Mouse (Mus musculus) heart, embryonic 14.5 days (tissue): ENCODE data around the gene Tmem60. TPM values are rescaled to one million over a fixed set of nuclear protein-coding genes. Genes with fewer than 3 reads are reported as not detected.

ENCODE experiments used
- ATAC-seq: fragments of 200-750 bp; cut with Nextera tagmentation; 2 replicates; pipeline ENCODE4 v1.8.0; 2017; ENCODE audit warnings: low read depth, moderate TSS enrichment; ENCODE audit not compliant: insufficient number of reproducible peaks, insufficient read depth, low FRiP score
- H3K27ac ChIP-seq, 2 experiments: fragments of 200-500 bp in 1 of 2; fragments of 300-500 bp in 1 of 2; sonication (generic) in 1 of 2; replicated peaks in 1 of 2; 2 replicates each; pipeline ENCODE4 v1.5.1; 2012 to 2014; ENCODE audit warnings: low read depth in 2 of 2, low read length in 2 of 2, control low read depth in 1 of 2, mild to moderate bottlenecking in 1 of 2, mixed read lengths in 1 of 2; ENCODE audit not compliant: control insufficient read depth in 1 of 2, insufficient read depth in 1 of 2
- H3K27me3 ChIP-seq: fragments of 300-500 bp; sonication (generic); 2 replicates; pipeline ENCODE4 v1.6.1; 2014; ENCODE audit warnings: mild to moderate bottlenecking, low read length, control low read depth; ENCODE audit not compliant: control insufficient read depth, insufficient read depth
- H3K36me3 ChIP-seq: fragments of 300-500 bp; sonication (generic); 2 replicates; pipeline ENCODE4 v1.6.1; 2014; ENCODE audit warnings: mild to moderate bottlenecking, control low read depth, low read length, mixed read lengths; ENCODE audit not compliant: control insufficient read depth, insufficient read depth
- H3K4me1 ChIP-seq, 2 experiments: fragments of 200-500 bp in 1 of 2; fragments of 300-500 bp in 1 of 2; sonication (generic) in 1 of 2; 2 replicates each; pipeline ENCODE4 v1.6.1; 2012 to 2014; ENCODE audit warnings: low read length in 2 of 2, control low read depth in 1 of 2, mixed read lengths in 1 of 2; ENCODE audit not compliant: control insufficient read depth in 2 of 2, insufficient read depth in 2 of 2
- H3K4me2 ChIP-seq: fragments of 300-500 bp; sonication (generic); 2 replicates; pipeline ENCODE4 v1.6.1; 2014; ENCODE audit warnings: mild to moderate bottlenecking, low read length
- H3K4me3 ChIP-seq, 2 experiments: fragments of 200-500 bp in 1 of 2; fragments of 300-500 bp in 1 of 2; sonication (generic) in 1 of 2; 2 replicates each; pipeline ENCODE4 v1.5.1; 2012 to 2014; ENCODE audit warnings: low read length in 2 of 2, mild to moderate bottlenecking in 2 of 2, control low read depth in 1 of 2, low read depth in 1 of 2, moderate library complexity in 1 of 2; ENCODE audit not compliant: control insufficient read depth in 1 of 2, insufficient read depth in 1 of 2
- H3K9ac ChIP-seq: fragments of 300-500 bp; sonication (generic); 2 replicates; pipeline ENCODE4 v1.6.1; 2014; ENCODE audit warnings: mild to moderate bottlenecking, low read length
- H3K9me3 ChIP-seq: fragments of 300-500 bp; sonication (generic); 2 replicates; pipeline ENCODE4 v1.6.1; 2016; ENCODE audit warnings: low read length, control low read depth; ENCODE audit not compliant: control insufficient read depth
- WGBS: fragments of 180-500 bp; shearing (Covaris S2); extraction: QIAGEN DNeasy Blood & Tissue Kit; methylation state at CpG from one replicate; pipeline ENCODE4 v1.1.7; 2014; 5-methylcytosine and 5-hydroxymethylcytosine counted together
- polyA plus RNA-seq: library from polyadenylated mRNA; unstranded; fragments of >200 nt; fragmentation: Nextera tagmentation; extraction: Ambion mirVana; gene quantifications from 2 replicates; pipeline ENCODE4 v1.2.1, GENCODE M21; 2014

Tmem60 gene
- polyA plus RNA-seq, 1 experiment from 2014 or later: 53.3 TPM

DNA sequence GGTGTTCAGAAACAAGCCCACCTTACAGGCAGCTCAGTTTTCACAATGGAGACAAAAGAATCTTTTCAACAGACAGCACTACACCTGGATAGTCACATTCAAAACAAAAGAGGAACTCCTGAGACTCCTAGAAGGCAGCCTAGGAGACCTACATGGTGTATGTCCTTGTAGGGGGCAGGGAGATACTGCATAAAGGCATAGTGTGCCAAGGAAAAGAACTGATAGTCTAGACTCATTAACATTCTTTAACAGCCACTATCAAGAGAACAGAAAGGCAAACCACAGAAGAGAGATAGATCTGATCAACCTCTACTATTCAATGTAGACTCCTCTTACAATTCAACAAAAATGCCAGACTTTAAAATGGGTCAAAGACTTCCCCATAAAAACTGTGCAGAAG lies 48.4 kb downstream of the Tmem60 start:
- H3K27ac ChIP-seq: peak overlapping the region; percentile 64 to 72; a peak in 3 of 4 replicates

DNA sequence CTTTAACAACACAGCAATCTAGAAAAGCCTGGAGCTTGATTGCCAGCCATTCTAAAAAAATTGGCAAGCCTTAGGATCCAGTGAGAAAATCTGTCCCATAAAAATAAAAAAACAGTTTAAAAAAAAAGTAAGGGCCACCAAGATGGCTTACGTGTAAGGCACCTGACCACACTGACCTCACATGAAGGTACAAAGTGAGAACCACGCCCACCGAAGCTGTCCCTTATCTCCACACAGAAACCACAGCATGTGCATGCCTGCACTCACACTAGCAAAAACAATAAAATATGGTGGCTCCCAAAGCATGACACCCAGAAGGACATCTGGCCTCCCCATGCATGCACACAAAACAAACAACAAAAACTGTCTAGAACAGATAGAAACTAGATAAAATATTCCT lies 49.3 kb downstream of the Tmem60 start:
- H3K36me3 ChIP-seq: no peaks in the 10 kb centered on the region
- ATAC-seq: no peak
- WGBS: 69% methylated on average over 3 of the region's 3 CpGs
- H3K27me3 ChIP-seq: no peaks in the 10 kb centered on the region
- H3K4me1 ChIP-seq: peaks cover 7 to 45% of the 10 kb centered on the region in 2 experiments
- H3K27ac ChIP-seq: peak overlapping the region in 1 of 2 experiments; percentile 72; a peak in 2 of 4 replicates
- H3K4me3 ChIP-seq: no peak overlapping the region
- H3K4me2 ChIP-seq: peak overlapping the region; percentile 46; the same call in 1 of the 2 replicates
- H3K9me3 ChIP-seq: no peaks in the 10 kb centered on the region
- H3K9ac ChIP-seq: no peak overlapping the region

More for the DNA sequence above, 48.4 kb downstream of the Tmem60 start:
- Histone ChIP-seq H3K9me3 (no peaks in the 10 kb centered on the region), H3K4me1 (peaks cover 4 to 36% of the 10 kb centered on the region in 2 experiments), H3K36me3 (no peaks in the 10 kb centered on the region), H3K4me3 (no peak overlapping the region), H3K9ac (no peak overlapping the region), H3K27me3 (no peaks in the 10 kb centered on the region), H3K4me2 (peak overlapping the region; percentile 46)
- ATAC-seq: peak; percentile 57; the same call in 1 of the 2 replicates

DNA sequence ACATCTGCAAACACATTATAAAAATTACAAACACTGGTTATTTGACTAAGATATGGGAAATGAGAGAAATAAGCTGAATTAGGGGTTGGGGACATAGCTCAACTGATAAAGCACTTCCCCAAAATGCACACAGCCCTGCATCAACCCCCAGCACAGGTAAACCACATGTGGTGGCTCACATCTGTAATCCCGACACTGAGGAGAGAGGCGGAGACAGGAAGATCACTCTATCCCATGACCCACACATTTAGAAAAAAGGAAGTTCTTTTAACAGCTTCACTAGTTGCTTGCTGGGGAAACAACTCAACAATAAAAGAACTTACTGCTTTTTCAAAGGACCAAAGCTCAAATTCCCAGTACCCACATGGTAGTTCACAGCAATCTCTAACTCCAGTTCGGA lies 50.6 kb downstream of the Tmem60 start:
- Histone ChIP-seq H3K27me3 (no peaks in the 10 kb centered on the region), H3K4me2 (no peak overlapping the region), H3K4me3 (no peak overlapping the region), H3K9me3 (no peaks in the 10 kb centered on the region), H3K36me3 (no peaks in the 10 kb centered on the region), H3K4me1 (peaks cover 7 to 45% of the 10 kb centered on the region in 2 experiments), H3K27ac (no peak overlapping the region), H3K9ac (no peak overlapping the region)
- ATAC-seq: no peak
- 90% methylated on average over 3 of the region's 3 CpGs for WGBS

DNA sequence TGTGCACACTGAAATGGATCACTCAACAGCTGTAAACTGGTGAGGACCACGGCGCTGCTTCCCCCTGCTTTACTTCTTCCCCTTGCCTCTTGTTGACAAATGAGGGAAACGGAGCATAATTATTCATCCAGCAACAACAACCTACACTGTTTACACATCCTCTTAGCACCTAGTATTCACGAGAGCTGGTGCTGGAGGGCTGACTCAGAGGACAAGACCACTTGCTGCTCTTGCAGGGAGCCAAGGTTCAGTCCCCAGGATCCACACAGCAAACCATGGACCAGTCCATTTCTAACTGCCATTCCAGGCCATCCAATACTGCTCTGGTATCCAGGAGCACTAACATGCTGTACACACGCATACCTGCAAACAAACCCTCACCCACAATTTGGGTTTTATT lies 53.9 kb downstream of the Tmem60 start:
- H3K27ac ChIP-seq: no peak overlapping the region
- H3K27me3 ChIP-seq: no peaks in the 10 kb centered on the region
- H3K9me3 ChIP-seq: no peaks in the 10 kb centered on the region
- H3K4me1 ChIP-seq: peaks cover 26 to 51% of the 10 kb centered on the region in 2 experiments
- WGBS: 55% methylated on average over 5 of the region's 5 CpGs
- H3K9ac ChIP-seq: no peak overlapping the region
- no peak overlapping the region for H3K4me2 ChIP-seq
- no peak overlapping the region for H3K4me3 ChIP-seq
- no peaks in the 10 kb centered on the region for H3K36me3 ChIP-seq
- no peak for ATAC-seq

Other genes with a start within 250 kb of the Tmem60 start
- 44.7 and 46.0 TPM in 2 replicates for gene Phtf2, start 67 bp upstream of the Tmem60 start, polyA plus RNA-seq
- gene Rsbn1l, start 74.2 kb downstream of the Tmem60 start, polyA plus RNA-seq: 7.9 and 9.5 TPM in 2 replicates
- gene Ptpn12, start 173.7 kb downstream of the Tmem60 start, polyA plus RNA-seq: 20.0 and 22.5 TPM in 2 replicates